Mouse (Mus musculus): Measurements from ENCODE around the gene 2210011C24Rik.
"Not testable (repeated sequence)": the region's sequence is repeated elsewhere in the genome, so short reads cannot be mapped to it uniquely, and the experiment has no call there.

2210011C24Rik gene

GRCm38 (mm10) chr8:83990170-83990569 lies 21.8 kb downstream of the 2210011C24Rik start:
- peak in 1 of 2 experiments; percentile 29 for DNase-seq

GRCm38 (mm10) chr8:83989243-83989642 lies 22.7 kb downstream of the 2210011C24Rik start:
- DNase-seq: peak in 1 of 2 experiments; percentile 28

GRCm38 (mm10) chr8:83983222-83983621 lies 28.7 kb downstream of the 2210011C24Rik start:
- not testable (repeated sequence) for DNase-seq

DNA sequence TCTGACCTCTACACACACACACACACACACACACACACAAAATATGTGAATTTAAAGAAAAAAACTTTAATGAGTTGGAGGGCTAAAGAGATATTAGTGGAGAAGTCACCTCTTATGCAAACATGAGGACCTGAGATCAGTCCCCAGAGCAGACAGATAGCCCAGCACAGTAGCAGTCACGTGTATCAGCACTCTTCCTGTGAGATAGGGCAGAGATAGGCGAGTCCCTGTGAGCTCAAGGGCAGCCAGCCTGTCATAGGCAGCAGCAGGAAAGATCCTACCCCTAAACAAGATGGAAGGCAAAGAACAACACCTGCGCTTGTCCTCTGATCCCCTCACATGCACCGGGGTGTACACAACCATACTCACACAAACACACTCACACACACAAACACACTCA lies 29.5 kb downstream of the 2210011C24Rik start:
- DNase-seq: no peak

DNA sequence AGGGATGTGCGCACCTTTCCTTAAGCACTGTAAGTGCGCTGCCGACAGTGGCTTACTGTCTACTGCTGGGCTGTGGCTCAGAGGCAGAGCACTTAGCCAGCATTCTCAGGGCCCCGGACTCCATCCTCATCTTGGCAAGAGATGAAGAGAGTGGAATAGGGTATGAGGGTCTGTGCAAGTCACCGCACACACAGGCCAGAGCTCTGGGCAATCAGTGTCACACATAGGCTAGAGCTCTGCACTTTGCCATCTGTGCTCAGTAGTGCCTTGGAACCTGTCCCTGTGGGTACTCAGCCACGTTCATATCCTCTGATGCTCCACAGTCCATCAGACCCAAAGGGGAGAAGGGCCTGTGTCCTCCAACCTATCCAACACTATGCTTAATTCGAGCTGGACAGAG lies 30.4 kb downstream of the 2210011C24Rik start:
- DNase-seq: no peak

- DNase-seq: peak in 1 of 2 experiments; percentile 53
These were observed 31.1 kb downstream of the 2210011C24Rik start for GRCm38 (mm10) chr8:83980845-83981244.

DNA sequence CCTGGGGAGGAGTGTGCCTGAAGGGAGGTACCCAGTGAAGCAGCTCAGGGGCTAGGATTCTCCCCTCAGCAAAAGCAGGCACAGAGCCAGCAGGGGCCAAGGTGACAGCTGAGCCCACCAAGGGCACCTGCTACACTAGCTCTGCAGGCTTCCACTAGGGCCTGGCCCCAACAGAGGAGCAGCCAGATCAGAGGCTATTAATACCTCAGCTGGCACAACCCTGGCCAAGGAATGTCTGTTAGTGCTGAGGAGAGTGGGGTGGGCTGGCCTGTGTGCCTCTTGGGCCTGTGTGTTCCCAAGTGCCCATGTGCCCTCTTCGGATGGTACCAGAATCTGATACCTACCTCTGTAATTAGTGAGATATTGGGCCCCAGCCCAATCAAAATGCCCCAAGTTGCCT lies 31.7 kb downstream of the 2210011C24Rik start:
- peak in 1 of 2 experiments; percentile 36 for DNase-seq

- DNase-seq: peak in 1 of 2 experiments; percentile 29
These were observed 33.8 kb downstream of the 2210011C24Rik start for GRCm38 (mm10) chr8:83978200-83978599.

- DNase-seq: peak; percentile 36 to 55
These were observed 34.3 kb downstream of the 2210011C24Rik start for GRCm38 (mm10) chr8:83977646-83978045.

DNA sequence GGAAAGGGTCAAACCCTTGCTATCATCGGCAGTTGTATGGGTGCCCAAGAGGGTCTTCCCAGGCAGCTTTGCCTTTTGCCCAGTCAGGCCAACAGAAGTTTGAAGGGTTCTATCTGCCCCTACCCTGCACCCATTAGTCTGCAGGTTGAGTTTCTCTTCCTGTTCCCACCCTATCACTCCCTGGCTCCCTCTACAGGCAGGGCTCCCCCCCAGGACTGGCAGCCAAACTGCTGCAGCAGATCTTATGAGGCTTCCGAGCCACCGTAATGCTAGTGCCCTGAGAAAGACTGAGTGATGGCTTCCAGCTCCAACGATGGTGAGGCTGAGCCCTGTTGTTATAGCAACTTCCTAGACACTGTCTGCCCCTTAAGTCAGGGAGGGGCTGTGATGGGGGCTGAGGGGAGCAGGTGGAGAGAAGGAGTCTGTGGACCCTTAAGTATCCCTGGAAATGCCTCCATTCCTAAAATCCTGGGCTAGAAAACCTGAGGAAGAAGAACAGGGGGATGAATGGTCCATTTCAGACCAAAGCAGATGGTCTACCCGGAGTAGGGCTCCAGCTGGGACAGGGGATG lies 35.1 kb downstream of the 2210011C24Rik start:
- DNase-seq: peak in 1 of 2 experiments; percentile 33

DNA sequence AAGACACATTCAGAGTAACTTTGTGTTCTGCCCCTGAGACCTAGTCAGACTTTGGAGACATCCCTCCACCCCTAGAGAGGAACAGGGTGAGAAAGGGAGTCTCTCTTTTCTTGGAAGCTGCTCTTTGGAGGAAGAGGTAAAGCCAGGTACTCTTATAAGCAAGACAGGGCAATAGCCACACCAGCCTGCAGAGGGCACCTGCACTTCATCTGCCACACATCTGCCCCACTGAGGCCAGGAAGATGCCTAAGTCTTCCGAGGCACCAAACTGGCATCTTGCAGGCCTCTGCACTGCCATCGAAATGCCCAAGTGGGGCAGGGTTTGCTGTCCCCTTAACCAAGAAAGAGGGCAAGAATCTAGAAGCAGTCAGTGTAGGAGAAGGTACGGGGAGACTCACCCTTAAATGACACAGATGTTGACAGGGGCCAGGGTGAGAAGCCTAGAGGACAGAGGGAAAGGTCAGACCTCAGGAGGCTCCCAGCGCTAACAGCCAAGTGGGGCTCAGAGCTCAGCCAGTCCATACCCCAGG lies 35.8 kb downstream of the 2210011C24Rik start:
- peak; percentile 50 to 55 for DNase-seq

- peak in 1 of 2 experiments; percentile 33 for DNase-seq
These were observed 37.5 kb downstream of the 2210011C24Rik start for GRCm38 (mm10) chr8:83974521-83974920.

- DNase-seq: peak; percentile 16 to 62
These were observed 38.6 kb downstream of the 2210011C24Rik start for GRCm38 (mm10) chr8:83973161-83974031.

- DNase-seq: peak; percentile 97 to 100
These were observed 39.5 kb downstream of the 2210011C24Rik start, which contains the start of gene Prkaca for GRCm38 (mm10) chr8:83972150-83973120. TSS of gene Prkaca (plus strand) at chr8:83972993.

GRCm38 (mm10) chr8:83971661-83972060 lies 40.3 kb downstream of the 2210011C24Rik start:
- peak in 1 of 2 experiments; percentile 32 for DNase-seq

DNA sequence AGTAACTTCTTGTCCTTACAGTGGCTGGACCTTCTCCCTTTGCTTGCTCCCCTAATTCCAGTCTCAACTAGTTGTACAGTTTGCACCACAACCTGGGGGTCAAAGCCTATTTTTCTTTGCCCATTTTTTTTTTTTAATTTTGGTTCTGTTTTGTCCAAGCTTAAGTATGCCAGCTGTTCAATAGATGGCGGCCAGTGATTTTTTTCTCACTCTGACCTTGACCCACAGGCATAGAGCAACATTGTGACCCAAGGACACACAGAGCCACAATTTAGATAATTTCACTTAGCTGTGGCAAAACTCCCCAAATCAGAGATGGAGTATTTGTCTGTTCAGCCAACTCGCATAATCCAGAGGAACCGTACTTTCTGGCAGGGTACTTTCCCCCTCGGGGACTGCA lies 40.9 kb downstream of the 2210011C24Rik start:
- no peak for DNase-seq

- no peak for DNase-seq
These were observed 44.3 kb downstream of the 2210011C24Rik start for GRCm38 (mm10) chr8:83967701-83968100.

GRCm38 (mm10) chr8:83964015-83964765 lies 47.8 kb downstream of the 2210011C24Rik start:
- peak; percentile 12 to 38 for DNase-seq

Measured in kidney, postnatal 25 days (tissue).